Mouse (Mus musculus): ENCODE data around the gene Gla. TPM values are rescaled to one million over a fixed set of nuclear protein-coding genes. Genes with fewer than 3 reads are reported as not detected.

The Gla gene
- 11.0 and 15.0 TPM in 2 replicates for total RNA-seq (2017)

DNA sequence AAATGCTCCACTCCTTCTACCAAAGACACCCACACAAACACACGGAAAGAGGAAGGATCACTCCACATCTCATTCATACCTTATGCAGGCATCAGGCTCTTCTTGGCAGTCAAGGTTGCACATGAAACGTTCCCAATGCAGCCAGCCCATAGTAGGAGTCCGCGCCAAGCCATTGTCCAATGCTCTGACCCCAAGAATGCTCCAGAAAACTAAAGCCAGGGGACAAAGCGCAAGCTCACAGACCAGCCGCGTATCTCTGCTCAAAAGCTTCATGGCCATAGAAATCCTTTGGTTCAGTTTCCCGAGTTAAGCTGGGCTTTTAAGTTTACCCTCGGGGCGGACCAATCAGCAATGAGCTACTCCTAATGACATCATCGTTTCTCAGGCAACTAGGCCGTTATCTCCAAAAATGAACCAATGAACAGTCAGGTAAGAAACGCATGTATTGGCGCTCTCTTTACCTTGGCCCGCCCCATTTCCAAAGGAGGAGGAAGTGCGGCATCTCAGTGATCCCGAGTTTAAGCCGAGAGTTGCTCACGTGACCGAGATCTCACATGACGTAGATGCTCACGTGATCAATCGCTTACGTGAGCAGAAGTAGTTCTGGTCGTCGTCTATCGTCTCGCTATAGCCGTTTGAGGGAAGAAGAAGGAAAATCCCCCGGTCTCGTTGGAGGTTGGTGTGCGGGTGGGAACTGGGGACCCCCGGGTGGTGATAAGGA lies at the start of gene Gla, which contains the start of gene Hnrnph2:
Gla (minus strand) TSS at position 467 of the 721 bp plus-strand sequence.
Hnrnph2 (plus strand) TSS at position 521 of the 721 bp plus-strand sequence.
- peak; percentile 97 for ATAC-seq (ENCODE audit: extremely low read depth, insufficient number of reproducible peaks, low FRiP score, poor library complexity, severe bottlenecking)

DNA sequence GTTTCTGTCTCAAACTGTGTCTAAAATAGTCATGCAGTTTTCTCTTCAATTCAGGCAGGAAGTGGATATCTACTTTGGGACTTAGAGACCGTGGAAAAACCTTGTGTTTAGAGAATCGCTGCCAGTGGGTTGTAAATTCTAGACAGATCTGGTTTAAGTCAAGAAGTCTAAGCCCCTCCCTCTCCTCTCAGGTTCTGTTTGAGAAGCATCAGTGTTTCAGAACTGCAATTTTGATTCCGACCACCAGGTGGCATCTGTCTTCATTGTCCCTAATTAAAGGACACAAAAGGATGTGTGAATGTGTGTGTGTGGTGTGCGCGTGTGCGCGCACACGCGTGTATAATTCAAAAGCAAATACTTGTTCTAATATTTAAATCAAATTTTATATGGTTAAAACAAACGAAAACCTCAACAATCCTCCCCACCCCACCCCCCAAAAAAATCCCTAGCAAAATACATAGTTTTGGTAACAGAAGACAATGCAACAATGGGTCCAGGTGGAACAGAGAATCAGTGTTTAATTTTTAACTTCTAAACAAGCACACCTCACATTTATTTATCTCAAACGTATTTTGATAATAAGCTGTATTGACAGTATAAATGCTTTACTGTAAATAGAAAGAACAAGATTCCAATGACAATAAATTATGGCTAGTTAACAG lies 47.2 kb upstream of the Gla start:
- peak; percentile 79 for ATAC-seq (ENCODE audit: extremely low read depth, insufficient number of reproducible peaks, low FRiP score, poor library complexity, severe bottlenecking)

DNA sequence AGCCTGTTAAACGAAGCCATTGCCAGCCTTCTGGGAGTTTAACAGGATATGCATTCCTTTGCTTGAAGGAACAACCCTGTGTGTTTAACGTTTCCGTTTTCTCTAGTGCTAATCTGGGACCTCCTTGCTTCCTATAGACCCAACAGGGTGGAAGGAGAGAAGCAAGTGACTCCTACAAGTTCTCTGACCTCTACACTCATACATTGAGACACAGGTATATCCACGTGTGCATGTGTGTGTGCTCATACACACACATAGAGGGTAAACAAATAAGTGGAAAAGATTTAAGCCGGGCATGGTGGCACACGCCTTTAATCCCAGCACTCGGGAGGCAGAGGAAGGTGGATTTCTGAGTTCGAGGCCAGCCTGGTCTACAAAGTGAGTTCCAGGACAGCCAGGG lies 46.5 kb upstream of the Gla start:
- ATAC-seq (ENCODE audit: extremely low read depth, insufficient number of reproducible peaks, low FRiP score, poor library complexity, severe bottlenecking), result no peak

DNA sequence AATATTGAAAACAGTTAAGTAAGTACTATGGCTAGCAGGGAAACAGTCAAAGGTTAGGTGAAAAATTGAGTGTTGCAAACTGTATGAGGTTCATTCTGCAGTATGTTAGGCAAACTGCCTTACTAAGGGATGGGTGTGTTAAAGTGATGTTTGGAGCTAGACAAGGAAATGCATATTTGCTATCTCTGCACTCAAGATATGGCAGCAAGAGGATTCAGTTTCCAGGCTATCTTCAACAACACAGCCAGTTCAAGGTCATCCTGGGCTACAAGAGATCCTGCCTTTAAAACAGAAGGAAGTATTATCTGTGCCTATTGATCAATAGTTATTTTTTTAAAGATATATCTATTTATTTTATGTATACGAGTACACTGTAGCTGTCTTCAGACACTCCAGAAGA lies 45.4 kb upstream of the Gla start:
- no peak for ATAC-seq (ENCODE audit: extremely low read depth, insufficient number of reproducible peaks, low FRiP score, poor library complexity, severe bottlenecking)

DNA sequence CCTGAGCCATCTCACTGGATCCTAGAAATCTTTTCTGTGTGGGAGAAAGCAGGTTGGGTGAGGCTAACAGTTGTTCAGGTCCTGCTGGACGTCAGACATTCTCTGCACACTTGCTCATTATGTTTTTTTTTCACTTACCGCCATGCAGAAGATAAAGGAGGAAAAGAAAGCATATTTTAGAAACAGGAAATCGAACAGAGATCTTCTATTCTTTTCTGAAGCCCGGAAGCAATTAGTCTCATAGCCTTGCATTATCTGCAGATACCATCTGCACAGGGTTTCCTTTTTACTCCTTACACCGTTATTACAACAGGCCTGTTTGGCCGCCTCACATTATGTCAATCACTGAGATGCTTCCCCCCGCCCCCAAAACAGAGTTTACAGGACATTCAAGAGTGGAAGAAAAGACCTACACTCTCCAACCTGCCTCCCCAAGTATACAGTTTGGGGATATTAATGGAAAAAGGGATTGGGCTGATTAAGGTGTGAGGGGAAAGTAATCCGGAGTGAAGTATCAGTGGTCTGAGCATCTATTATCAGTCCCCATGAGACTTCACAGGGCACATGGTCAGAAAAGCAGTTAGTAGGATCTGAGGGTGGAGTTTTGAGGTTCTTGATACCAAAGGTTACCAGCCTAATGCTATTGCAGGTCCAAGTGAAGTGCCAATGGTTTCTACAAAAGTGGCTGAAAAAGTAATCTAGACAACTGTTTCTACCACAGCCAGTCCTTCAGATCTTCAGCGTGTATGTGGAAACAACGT lies 40.3 kb upstream of the Gla start:
- no peak for ATAC-seq (ENCODE audit: extremely low read depth, insufficient number of reproducible peaks, low FRiP score, poor library complexity, severe bottlenecking)

DNA sequence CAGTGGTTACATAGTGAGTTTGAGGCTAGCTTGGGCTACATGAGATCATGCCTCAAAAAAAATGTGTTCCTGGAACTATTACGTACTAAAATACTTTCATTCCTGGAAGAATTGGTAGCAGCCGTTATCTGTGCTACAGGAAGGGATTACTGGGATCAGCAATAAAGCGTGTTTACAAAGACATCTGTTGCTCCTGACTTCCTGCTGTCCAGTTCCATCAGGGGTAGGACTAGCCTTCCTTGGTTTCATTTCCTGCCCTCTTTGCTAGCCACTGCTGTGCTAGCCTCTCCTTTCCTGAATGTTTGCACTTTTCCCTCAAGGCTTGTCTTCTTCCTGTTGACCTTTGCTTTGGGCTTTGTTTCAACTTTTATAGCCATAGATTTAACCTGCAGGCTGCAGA lies 34.9 kb upstream of the Gla start:
- ATAC-seq (ENCODE audit: extremely low read depth, insufficient number of reproducible peaks, low FRiP score, poor library complexity, severe bottlenecking), result no peak

DNA sequence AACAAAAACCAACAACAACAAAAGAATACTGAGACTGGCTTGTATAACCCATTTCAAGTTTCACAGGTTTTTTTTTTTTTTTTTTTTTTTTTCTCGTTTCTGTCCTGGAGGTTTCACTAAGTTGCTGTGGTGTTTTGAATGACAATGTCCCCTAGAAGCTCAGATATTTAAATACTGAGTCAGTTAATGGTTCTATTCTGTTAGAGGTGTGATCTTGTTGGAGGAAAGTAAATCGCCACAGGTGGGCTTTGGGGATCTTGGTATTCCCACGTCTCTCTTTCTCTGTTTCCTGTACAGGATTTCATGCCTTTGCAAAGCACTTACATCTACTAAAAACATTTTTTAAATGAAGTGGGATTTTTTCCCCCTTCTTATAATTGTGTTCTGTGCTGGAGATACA lies 34.2 kb upstream of the Gla start:
- no peak for ATAC-seq (ENCODE audit: extremely low read depth, insufficient number of reproducible peaks, low FRiP score, poor library complexity, severe bottlenecking)

DNA sequence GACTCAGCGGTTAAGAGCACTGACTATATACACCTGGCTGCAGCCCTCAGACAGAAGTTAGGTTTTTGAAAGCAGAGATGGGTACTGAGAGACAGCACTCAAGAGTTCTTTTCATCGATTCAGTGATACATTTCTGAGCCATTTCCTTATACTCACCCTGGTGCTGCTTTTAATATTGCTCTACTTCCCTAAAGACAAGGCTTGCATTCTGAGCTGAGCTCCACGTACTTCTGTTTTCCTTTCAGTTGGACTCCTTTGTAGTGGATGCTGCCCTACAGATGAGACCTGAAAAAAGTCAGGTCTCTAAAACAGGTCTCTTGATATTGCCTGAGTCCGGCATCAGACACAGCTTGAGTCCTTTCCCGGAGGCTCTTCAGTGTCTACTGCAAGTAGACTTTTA lies 31.8 kb upstream of the Gla start:
- ATAC-seq (ENCODE audit: extremely low read depth, insufficient number of reproducible peaks, low FRiP score, poor library complexity, severe bottlenecking), result no peak

DNA sequence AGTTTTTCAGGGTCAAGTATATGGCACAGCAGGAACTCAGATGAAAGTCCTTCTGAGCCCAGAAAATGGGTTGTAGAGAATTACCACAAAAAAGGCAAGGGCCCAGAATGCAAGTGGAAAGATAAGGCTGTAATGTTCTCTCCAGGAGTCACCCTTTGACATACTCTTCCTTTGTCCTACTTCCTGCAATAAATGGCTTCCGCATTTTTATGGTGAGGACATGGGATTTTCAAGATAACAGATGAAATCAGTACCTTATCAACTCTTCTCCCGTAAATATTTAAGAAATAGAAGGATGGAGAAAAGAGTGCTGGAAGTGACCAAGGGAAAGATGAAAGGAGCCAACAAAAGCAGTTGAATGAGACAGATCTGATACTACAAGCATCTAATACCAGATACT lies 27.3 kb upstream of the Gla start:
- ATAC-seq (ENCODE audit: extremely low read depth, insufficient number of reproducible peaks, low FRiP score, poor library complexity, severe bottlenecking), result no peak

DNA sequence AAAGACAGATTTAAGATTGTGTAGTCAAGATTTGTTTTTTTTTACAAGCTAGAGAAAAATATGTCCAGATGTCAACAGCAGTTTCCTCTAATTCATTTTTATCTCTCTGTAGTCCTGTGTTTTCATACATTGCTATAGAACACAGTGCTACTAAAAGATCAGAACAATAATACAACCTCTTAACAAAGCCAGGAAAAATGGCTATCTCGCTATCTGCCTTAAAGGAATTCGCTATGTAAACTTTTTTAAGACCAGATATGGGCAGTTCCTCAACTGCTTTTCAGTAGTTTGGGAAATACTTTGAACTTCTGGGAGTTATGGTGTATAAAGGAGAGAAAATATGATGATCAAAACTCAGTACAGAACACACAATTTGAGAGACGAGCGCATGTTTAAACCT lies 22.4 kb upstream of the Gla start:
- no peak for ATAC-seq (ENCODE audit: extremely low read depth, insufficient number of reproducible peaks, low FRiP score, poor library complexity, severe bottlenecking)

DNA sequence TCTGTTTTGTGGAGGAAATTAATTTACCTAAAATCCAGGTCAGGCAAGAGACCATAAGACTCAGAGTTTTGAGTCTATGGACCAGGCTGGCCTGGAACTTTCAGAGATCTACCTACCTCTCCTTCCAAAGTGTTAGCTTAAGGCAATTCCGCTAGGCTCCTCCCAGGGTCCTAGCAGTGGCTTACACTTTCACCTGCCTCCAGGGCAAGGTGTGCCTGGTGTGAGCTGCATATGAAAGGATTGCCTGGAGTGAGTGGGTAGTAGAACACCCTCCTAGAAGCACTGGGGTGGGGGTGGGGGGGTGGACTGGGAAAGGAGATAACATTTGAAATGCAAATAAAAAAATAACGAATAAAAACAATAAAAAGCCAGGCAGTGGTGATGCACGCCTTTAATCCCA lies 20.8 kb upstream of the Gla start:
- ATAC-seq (ENCODE audit: extremely low read depth, insufficient number of reproducible peaks, low FRiP score, poor library complexity, severe bottlenecking), result no peak

DNA sequence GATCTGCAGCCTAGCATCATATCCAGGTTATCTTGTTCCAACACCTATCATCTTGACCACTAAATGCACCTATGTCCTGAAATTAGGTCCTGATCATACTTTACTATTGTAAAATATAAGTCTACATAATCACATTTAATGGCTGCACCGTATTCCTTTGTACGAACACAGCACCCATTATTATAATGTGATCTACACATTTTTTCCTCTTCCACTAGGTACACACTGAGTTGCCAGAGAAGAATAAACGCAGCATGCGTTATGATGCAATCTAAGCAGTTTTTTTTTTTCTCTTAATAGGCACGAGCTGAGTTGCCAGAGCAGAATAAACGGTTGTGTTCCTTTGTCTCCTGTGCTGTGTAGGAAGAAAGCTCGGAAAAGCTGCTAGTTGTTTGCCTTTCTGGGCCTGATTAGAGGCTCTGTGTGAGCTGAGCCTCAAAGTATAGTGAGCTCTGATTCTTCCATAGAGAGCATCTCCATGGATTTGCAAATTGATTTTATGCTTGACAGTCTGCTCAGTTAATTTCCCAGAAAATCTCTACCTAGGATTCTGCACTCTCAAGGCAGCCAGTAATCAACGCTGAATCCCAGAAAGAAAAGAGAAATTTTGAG lies 19.4 kb upstream of the Gla start:
- ATAC-seq (ENCODE audit: extremely low read depth, insufficient number of reproducible peaks, low FRiP score, poor library complexity, severe bottlenecking), result no peak

DNA sequence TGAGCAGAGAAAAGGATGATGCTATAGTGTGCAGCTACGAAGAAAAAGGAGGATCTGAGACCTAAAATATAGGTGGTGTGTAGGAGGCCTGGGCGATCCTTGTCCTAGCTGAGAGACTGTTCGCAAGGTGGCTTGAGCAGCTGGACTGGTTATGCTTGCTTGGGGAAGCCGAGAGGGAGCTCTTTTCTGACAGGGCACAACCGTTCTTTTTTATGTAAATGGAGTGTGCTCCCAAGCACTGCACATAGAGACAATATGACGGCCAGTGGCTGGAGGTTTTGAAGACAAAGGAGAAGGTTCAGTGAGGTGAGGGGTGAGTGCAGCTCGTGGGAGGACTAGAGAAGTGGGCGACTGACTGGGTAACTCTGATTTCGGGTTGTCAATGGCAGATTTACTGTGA lies 18.8 kb upstream of the Gla start:
- no peak for ATAC-seq (ENCODE audit: extremely low read depth, insufficient number of reproducible peaks, low FRiP score, poor library complexity, severe bottlenecking)

DNA sequence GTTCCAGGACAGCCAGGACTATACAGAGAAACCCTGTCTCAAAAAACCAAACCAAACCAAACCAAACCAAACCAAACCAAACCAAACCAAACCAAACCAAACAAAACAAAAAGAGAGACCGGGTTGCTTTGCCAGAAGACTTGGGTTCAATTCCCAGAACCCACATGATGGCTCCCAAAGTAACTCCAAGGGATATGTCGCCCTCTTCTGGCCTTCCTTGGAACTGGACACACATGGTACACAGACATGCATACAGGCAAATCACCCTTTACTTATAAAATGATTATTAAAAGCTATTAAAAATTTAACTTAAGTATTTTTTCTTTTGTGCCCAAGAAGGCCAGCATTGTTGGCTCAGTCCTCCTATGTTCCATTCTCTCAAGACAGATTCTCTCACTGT lies 13.4 kb upstream of the Gla start:
- ATAC-seq (ENCODE audit: extremely low read depth, insufficient number of reproducible peaks, low FRiP score, poor library complexity, severe bottlenecking), result no peak

DNA sequence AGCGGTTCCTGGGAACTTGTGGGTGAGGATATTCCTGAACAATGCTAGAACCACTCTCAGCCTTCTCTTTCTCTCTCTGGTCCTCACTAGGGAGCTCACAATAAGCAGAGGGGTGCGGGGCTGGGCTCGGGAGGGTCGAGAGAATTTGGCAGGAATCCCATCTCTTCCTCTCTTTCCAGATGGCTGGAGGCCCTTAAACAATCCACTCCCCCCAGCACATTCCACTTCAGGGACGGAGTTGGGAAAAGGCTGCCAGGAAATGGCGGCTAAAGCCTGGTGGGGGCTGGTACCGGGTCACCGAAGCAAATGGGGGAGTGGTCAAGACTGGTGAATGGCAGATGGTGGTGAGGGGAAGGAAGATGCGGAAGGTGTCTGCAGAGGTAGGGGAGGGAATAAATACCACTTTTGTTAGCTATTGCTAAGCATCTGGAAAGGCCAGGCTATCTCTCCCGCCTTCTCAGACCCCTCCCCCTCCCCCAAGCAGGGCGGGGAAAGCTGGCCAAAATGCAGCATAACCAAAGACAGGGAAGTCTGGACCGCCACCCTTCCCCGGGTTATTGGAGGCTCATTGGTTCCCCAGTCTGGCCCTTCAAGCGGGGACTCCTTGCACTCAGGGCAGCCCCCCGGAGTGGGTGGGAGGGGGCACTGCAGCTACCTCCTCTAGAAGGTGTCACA lies 11.5 kb upstream of the Gla start:
- ATAC-seq (ENCODE audit: extremely low read depth, insufficient number of reproducible peaks, low FRiP score, poor library complexity, severe bottlenecking), result peak; percentile 23; the same call in 1 of the 2 replicates

DNA sequence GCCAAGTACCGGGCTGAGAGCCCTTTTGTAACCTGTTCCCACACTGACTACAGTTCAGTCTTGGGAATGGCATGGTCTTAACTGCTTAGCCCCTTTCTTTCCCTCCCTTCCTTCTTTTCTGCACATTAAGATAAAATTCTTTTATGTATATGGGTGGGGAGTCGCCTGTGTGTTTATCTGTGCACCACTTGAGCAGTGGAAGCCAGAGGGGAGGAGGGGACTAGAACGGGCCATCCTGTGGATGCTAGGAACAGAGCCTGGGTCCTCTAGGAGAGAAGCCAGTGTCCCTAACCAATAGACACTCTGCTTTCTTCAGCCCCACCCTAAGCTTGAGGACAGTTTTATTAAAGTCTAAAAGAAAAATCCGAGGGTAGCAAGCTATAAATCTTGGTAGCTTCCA lies 10.1 kb upstream of the Gla start:
- no peak for ATAC-seq (ENCODE audit: extremely low read depth, insufficient number of reproducible peaks, low FRiP score, poor library complexity, severe bottlenecking)

DNA sequence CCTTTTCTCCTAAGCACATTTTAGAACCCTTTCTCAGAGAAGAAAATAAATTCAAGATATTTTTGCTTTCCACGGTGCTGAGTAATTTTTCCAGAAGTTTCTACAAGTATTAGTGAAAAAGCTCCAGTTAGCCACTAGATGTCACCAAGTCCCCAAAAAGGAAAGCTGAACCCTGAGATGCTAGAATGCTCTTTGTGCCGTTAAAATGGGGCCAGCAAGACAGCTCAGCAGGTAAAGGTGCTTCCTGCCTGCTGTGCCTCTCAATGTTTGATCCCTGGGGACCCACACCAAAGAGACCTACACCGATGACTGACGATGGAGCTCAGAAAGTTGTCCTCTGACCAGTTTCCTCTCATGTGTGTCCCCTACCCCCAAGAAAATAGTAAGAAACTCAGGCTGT lies 8.5 kb upstream of the Gla start:
- ATAC-seq (ENCODE audit: extremely low read depth, insufficient number of reproducible peaks, low FRiP score, poor library complexity, severe bottlenecking), result peak; percentile 48; the same call in 1 of the 2 replicates

DNA sequence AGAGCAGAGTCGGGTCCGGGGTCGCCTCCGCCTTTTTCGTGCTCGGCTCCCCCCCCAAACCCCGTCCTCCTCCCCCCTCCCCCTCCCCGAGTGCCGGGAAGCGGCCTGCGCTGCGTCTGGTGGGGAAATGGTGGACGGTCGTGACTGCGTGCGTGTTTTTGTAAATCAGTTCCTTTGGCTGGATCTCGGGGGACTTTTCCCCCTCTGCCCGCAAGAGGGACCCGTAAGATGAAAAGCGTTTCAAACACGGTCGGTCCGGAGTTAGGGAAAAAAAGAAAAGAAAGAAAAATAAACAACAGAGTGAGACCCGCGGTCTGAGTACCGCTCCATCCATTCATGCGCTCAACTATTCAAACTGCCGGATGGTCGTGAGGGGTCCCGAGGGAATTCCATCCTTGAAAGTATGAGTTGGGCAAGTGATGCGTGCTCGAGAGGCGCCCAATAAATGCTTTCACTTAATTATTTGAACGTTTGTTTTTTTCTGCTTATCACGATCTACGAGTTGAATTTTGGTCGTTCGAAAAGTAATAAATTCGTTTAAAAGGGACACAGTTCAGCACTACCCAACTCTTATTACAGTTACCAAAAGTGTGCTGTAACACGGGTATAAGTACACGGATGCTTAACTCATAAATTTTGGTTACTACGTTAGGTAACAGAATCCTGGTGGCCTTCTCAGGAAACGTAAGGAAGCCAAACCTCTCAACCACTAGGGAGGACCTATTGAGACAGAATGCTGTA lies 625 bp upstream of the Gla start:
- peak; percentile 49 for ATAC-seq (ENCODE audit: extremely low read depth, insufficient number of reproducible peaks, low FRiP score, poor library complexity, severe bottlenecking)
